Mouse (Mus musculus): ENCODE results near the gene Zbtb1. TPM values are rescaled to one million over a fixed set of nuclear protein-coding genes. Genes with fewer than 3 reads are reported as not detected.

The Zbtb1 gene
- total and polyA plus RNA-seq, 3 experiments = 6.4 to 27.2 (median 24.8) TPM

DNA sequence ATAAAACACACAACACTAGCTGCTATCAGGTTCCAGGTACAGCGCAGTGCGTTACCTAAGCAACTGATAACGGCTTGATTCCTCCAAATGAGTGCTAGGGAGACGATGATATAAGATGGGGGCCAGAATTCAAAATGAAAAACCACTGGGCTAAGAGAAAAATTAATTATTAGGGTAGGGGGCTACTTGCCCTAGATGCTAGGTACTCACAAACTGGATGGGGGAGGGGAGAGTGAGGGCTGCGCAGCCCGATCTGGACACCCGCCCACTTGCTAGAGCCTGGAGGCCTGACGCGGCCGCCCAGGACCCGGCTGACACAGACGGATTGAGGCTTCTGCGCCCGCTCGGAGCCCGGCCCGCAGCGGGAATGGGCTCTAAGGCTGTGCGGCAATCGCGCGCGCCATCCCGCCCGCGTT, 1.3 kb upstream of the Zbtb1 start:
- ATAC-seq (ENCODE audit: extremely low read depth, insufficient number of reproducible peaks, low FRiP score, poor library complexity, severe bottlenecking) (no peak), DNase-seq (ENCODE audit: low spot score) (peak; percentile 53)
- H3K4me3 ChIP-seq (ENCODE audit: low read depth, low read length) = peak overlapping the region; percentile 91
- no peak for TF ChIP-seq GATA2 (IDR thresholded peaks at IDR 0.05; ENCODE audit: borderline replicate concordance, low read depth, low read length)
- no peak for TF ChIP-seq POLR2AphosphoS5 (IDR thresholded peaks at IDR 0.05; ENCODE audit: insufficient replicate concordance, low read depth, low read length)
- TF ChIP-seq CTCF (IDR thresholded peaks at IDR 0.05; ENCODE audit: low read depth, low read length) = no peak
- no peak for TF ChIP-seq TAL1 (conservative IDR thresholded peaks at IDR 0.05; ENCODE audit: low read depth, low read length)
- TF ChIP-seq GATA1 (IDR thresholded peaks at IDR 0.05; ENCODE audit: borderline replicate concordance, low read length) = no peak
- H3K4me1 ChIP-seq (ENCODE audit: insufficient read depth, low read depth, low read length) = peaks cover 74% of the 10 kb centered on the region
- no peaks in the 10 kb centered on the region for H3K27me3 ChIP-seq (ENCODE audit: insufficient read depth, low read length)
- no peaks in the 10 kb centered on the region for H3K9me3 ChIP-seq (replicated peaks)
- peaks cover 38% of the 10 kb centered on the region for H3K36me3 ChIP-seq (replicated peaks)

- Histone ChIP-seq H3K4me3 (ENCODE audit: low read depth, low read length) (peak within 1 kb of the TSS; percentile 91), H3K36me3 (replicated peaks) (peaks cover 38% of the 10 kb centered on the region), H3K27me3 (ENCODE audit: insufficient read depth, low read length) (no peaks in the 10 kb centered on the region), H3K9me3 (replicated peaks) (no peaks in the 10 kb centered on the region), H3K4me1 (ENCODE audit: insufficient read depth, low read depth, low read length) (peaks cover 74% of the 10 kb centered on the region)
- TF ChIP-seq TAL1 (conservative IDR thresholded peaks at IDR 0.05; ENCODE audit: low read depth, low read length) = no peak
- TF ChIP-seq GATA2 (IDR thresholded peaks at IDR 0.05; ENCODE audit: borderline replicate concordance, low read depth, low read length) = no peak
- no peak for TF ChIP-seq CTCF (IDR thresholded peaks at IDR 0.05; ENCODE audit: low read depth, low read length)
- TF ChIP-seq POLR2AphosphoS5 (IDR thresholded peaks at IDR 0.05; ENCODE audit: insufficient replicate concordance, low read depth, low read length) = no peak
- TF ChIP-seq GATA1 (IDR thresholded peaks at IDR 0.05; ENCODE audit: borderline replicate concordance, low read length) = no peak
- ATAC-seq (ENCODE audit: extremely low read depth, insufficient number of reproducible peaks, low FRiP score, poor library complexity, severe bottlenecking) = no peak; the same call in 1 of the 2 replicates
- peak; percentile 82 for DNase-seq (ENCODE audit: low spot score)
Measured at GRCm38 (mm10) chr12:76369206-76369977, 674 bp upstream of the Zbtb1 start, which contains the start of gene Zbtb25. TSS of gene Zbtb25 (minus strand) at chr12:76369602.

- DNase-seq (ENCODE audit: low spot score) (peak; percentile 89), ATAC-seq (ENCODE audit: extremely low read depth, insufficient number of reproducible peaks, low FRiP score, poor library complexity, severe bottlenecking) (peak; percentile 32; the same call in 1 of the 2 replicates)
- Histone ChIP-seq H3K4me3 (ENCODE audit: low read depth, low read length) (peak overlapping the region; percentile 91), H3K36me3 (replicated peaks) (peaks cover 35% of the 10 kb centered on the region), H3K9me3 (replicated peaks) (no peaks in the 10 kb centered on the region), H3K4me1 (ENCODE audit: insufficient read depth, low read depth, low read length) (peaks cover 78% of the 10 kb centered on the region), H3K27me3 (ENCODE audit: insufficient read depth, low read length) (no peaks in the 10 kb centered on the region)
- TF ChIP-seq POLR2AphosphoS5 (IDR thresholded peaks at IDR 0.05; ENCODE audit: insufficient replicate concordance, low read depth, low read length) (peak; percentile 69; the same call in 1 of the 2 replicates), GATA1 (IDR thresholded peaks at IDR 0.05; ENCODE audit: borderline replicate concordance, low read length) (no peak)
Measured at GRCm38 (mm10) chr12:76370831-76371571, 935 bp downstream of the Zbtb1 start.

- DNase-seq (ENCODE audit: low spot score) (no peak), ATAC-seq (ENCODE audit: extremely low read depth, insufficient number of reproducible peaks, low FRiP score, poor library complexity, severe bottlenecking) (no peak)
- TF ChIP-seq GATA1 (IDR thresholded peaks at IDR 0.05; ENCODE audit: borderline replicate concordance, low read length) (no peak), POLR2AphosphoS5 (IDR thresholded peaks at IDR 0.05; ENCODE audit: insufficient replicate concordance, low read depth, low read length) (no peak)
- Histone ChIP-seq H3K4me1 (ENCODE audit: insufficient read depth, low read depth, low read length) (peaks cover 78% of the 10 kb centered on the region), H3K27me3 (ENCODE audit: insufficient read depth, low read length) (no peaks in the 10 kb centered on the region), H3K36me3 (replicated peaks) (peaks cover 34% of the 10 kb centered on the region), H3K4me3 (ENCODE audit: low read depth, low read length) (peak overlapping the region; percentile 91), H3K9me3 (replicated peaks) (no peaks in the 10 kb centered on the region)
Measured at GRCm38 (mm10) chr12:76372046-76372445, 2.0 kb downstream of the Zbtb1 start.

DNA sequence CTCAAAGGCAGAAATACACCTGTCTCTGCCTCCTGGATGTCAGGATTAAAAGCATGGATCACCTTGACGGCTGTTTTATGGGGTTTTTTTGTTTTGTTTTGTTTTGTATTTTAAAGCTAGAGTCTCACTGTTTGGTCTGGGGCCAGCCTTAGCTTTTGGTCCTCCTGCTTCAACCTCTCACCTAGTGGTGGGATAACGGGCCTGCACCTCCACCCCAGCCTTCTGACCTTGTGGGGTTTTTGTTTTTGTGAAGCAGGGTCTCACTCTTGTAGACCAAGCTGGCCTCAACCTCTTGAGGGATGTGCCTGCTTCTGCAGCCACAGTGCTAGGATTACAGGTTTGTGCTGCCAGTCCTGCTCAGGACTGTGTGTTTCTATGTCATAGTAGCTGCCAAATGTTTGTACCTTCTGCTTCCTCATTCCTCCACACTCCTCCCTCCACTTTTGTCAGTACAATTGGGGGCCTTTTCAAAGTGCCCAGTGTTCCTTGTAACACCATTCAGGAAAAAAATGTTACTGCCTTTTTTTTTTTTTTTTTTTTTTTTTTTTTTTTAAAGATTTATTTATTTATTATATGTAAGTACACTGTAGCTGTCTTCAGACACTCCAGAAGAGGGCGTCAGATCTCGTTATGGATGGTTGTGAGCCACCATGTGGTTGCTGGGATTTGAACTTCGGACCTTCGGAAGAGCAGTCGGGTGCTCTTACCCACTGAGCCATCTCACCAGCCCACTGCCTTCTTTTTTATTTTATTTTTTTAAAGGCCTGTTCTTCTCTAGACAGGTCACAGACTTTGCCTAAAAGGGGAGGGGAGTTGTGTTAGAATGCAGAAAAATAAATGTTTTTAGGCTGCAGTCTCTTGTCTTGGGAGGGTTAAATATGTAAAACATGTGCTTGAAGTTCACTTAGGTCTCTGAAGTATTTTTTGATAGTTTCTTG, 3.1 kb downstream of the Zbtb1 start:
- DNase-seq (ENCODE audit: low spot score) (no peak), ATAC-seq (ENCODE audit: extremely low read depth, insufficient number of reproducible peaks, low FRiP score, poor library complexity, severe bottlenecking) (no peak)
- Histone ChIP-seq H3K36me3 (replicated peaks) (peaks cover 41% of the 10 kb centered on the region), H3K4me3 (ENCODE audit: low read depth, low read length) (peak overlapping the region; percentile 91; the same call in 1 of the 2 replicates), H3K9me3 (replicated peaks) (no peaks in the 10 kb centered on the region), H3K4me1 (ENCODE audit: insufficient read depth, low read depth, low read length) (peaks cover 78% of the 10 kb centered on the region), H3K27me3 (ENCODE audit: insufficient read depth, low read length) (no peaks in the 10 kb centered on the region)
- TF ChIP-seq POLR2AphosphoS5 (IDR thresholded peaks at IDR 0.05; ENCODE audit: insufficient replicate concordance, low read depth, low read length) (no peak), CTCF (IDR thresholded peaks at IDR 0.05; ENCODE audit: low read depth, low read length) (peak; percentile 62)

GRCm38 (mm10) chr12:76373991-76374390, 3.9 kb downstream of the Zbtb1 start:
- Histone ChIP-seq H3K9me3 (replicated peaks) (no peaks in the 10 kb centered on the region), H3K27me3 (ENCODE audit: insufficient read depth, low read length) (no peaks in the 10 kb centered on the region), H3K36me3 (replicated peaks) (peaks cover 44% of the 10 kb centered on the region), H3K4me3 (ENCODE audit: low read depth, low read length) (no peak overlapping the region; the same call in 1 of the 2 replicates), H3K4me1 (ENCODE audit: insufficient read depth, low read depth, low read length) (peaks cover 78% of the 10 kb centered on the region)
- ATAC-seq (ENCODE audit: extremely low read depth, insufficient number of reproducible peaks, low FRiP score, poor library complexity, severe bottlenecking) (no peak), DNase-seq (ENCODE audit: low spot score) (no peak)
- no peak for TF ChIP-seq GATA1 (IDR thresholded peaks at IDR 0.05; ENCODE audit: borderline replicate concordance, low read length)
- no peak for TF ChIP-seq CTCF (IDR thresholded peaks at IDR 0.05; ENCODE audit: low read depth, low read length)
